Mouse (Mus musculus): ENCODE measurements around the gene Ncam1.
A peak's percentile ranks its signal among the peaks of the same experiment; 100 is the strongest.

Gene Ncam1

DNA sequence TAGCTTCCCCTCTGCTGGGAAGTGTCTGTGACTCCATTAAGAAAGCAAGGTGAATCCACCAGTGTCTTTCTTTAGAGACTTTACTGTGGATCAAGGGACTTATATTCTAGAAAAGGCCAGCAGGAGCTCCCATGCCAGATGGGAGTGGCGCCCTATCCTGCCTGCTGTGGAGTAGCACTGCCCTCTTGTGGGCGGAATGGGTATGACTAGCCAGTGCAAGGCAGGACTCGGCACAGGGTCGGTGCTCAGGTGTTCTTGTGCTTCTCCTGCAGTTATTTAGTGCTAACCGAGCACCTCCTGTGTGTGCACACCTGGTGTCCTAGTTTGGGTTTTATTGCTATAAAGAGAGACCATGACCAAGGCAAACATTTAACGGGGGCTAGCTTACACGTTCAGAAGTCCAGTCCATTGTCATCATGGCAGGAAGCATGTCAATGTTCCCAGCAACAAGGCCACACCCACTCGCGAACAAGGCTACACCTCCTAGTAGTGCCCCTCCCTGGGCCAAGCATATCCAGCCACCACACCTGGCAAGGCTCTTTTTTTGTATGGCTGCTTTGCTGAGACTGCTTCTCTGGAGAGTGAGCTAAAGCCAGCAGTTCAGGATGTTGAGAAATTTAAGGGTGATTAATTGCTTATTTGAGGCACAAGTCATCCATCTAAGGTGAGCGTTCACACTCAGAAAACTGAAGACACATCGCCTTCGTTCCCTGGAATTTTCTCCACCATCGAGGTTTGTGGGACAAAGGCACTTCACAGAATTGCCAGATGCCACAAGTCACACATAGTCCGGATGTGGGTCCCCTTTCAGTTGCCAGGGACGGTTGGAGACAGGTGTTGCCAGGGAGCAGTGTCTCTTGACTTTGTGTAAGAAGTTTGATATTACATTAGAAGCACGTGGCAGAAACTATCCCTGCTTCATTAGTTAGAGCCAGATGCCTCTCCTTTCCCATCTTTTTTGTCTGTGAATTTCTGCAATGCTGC, 309.5 kb downstream of the Ncam1 start:
- peak; percentile 93 for DNase-seq

DNA sequence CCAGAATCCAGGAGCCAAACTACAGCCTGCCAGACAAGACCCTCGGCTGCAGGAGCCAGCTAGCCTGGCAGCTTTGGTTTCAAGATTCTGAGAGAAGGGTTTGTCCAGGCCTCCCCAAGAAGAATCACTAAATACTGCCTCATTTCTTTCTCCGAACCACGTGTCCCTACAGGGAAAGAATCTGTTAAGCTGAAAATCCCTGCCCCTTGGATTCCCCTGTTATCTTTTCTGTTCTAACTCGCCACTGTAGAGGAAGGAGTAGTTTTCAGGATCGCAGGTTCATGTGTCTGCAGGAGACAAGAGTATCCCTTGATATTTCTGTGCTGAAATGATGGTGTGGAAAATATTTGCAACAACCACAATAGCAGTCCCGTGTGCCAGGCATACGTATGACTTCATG, 310.5 kb downstream of the Ncam1 start:
- DNase-seq = no peak

DNA sequence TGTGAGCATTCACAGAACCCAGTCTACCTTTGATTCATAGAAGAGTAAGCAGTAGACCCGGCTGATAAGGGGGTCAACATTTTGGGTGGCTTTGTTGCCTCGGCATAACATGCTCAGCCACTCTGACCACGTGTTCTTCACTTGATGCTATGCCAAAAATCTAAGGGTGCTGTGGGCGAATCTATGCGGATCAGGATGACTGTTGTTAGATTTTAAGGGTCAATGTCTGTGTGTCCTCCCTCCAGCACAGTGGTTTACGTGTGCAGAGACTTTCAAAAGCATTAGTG, 311.1 kb downstream of the Ncam1 start:
- DNase-seq = no peak

DNA sequence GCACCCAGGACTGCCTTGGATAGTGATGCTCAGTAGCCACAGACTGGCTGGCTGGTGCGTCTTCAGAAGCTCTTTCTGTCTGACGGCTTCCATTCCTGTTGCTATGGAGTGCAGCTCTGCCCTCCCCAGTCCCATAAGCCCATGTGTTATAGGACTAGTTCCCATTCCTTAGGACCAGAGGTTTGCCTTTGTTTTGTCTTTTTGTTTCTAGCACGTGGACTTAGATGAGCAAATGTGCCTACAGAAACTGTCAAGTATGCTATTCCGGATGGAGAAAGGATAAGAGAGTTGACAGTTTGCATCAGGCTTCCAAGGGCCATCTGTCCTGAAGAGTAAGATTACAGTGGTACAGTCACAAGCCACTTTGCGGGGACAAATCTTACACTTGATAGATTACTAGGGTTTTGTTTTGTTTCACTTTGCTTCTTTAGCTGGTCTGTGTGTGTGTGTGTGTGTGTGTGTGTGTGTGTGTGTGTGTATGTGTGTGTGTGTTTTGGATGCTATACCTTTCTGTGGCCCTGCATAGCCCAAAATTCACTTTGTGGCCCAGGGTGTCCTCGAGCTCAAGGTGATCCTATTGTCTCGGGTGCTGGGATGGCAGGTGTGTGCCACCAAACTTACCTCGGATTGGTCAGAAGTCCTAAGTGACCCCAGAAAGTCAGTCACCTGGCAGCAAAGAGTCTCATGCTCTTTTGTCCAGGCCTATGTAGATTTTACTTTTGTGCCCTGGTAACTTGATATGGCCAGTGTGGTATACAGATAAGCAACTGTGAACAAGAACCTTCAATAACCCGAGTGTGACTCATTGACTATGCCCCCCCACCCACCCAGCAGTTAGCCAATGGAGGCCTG, 311.7 kb downstream of the Ncam1 start:
- no peak for DNase-seq

DNA sequence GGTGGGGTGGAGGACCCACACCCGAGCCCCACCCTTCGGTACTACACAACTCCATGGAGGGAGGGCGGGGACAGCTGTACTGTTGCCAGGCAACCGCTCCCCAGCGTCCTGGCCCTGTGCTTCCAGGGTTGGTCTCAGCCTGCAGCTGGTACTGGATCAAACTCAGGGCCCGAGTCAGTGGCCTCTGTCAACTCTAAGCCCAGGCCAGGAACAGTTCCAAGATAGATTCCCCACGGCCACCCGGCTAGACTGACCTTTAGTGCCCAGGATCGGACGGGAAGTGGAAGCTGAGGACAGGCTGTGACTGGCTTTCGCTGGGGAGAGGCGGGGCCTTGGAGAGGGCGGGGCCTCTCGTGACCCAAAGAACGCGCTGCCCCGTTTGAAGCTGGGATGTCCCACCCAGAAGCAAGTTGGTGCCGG, 312.8 kb downstream of the Ncam1 start, which contains the start of gene Ttc12:
Gene Ttc12, minus strand, starts transcription at position 334 of the 420 bp plus-strand sequence.
- peak; percentile 82 for DNase-seq

DNA sequence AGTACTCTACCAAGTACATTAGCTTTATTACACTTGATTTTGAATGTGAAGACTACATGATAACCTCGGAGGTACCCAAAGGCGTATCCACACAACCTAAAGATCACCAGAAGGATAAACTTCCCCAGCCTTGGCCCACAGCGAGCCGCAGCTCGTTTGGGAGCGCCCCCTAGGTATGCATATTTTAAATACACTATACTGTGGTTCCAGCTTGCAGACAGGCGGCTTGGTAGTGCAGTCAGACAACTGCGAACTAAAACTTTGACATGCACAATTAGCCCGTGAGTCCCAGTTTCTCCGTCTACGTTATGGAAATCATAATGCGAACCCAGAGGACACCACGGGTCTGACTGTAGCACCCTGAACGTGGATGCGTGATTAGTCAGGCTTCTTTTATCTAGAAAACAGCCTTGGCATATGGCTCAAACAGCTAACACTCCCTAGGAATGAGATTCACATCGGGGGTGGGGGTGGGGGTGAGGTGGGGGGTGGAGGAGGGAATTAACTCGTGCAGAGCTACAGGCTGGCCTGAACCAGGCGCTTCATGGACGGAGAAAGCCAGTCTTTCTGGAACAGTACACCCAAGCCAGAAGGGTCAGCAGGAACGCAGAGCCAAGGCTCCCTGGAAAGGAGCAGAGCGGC, 313.4 kb downstream of the Ncam1 start:
- peak; percentile 56 for DNase-seq

DNA sequence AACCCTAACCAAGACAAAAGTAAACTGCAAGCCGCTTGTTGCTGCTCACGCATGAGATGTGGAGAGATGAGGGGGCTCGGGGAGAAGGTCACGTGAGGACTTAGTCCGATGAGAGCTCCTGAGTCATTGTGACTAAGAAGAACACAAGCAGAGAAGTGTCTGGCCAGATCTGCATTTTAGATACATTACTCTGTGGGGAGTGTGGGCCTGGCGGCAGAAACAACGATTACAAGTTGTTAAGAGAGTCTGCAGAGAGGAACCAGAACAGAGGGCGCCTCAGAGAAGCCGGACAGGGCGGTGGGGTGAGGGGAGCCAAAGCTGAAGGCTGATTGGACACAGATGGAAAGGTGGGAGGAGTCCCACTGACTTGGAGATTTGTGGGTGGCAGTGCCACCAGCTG, 315.4 kb downstream of the Ncam1 start:
- DNase-seq = peak; percentile 39

DNA sequence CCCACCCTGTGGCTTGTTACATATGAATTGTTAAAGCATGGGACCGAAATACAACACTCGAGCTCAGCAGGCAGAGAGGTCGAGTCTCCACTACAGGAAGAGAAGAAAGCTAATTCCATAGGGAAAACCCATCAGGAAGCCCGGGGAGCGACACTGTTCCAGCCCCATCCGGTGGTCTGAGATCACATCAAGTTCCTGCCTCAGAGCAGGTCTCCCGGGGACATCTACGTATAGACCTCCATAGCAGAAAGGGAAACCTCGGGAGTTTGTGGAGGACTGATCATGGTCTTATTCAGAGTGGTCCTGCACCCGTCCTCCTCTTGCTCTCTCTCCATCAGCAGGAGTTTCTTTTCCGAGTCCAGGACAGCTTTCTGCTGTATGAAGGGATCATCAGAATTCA, 326.6 kb downstream of the Ncam1 start:
- no peak for DNase-seq

DNA sequence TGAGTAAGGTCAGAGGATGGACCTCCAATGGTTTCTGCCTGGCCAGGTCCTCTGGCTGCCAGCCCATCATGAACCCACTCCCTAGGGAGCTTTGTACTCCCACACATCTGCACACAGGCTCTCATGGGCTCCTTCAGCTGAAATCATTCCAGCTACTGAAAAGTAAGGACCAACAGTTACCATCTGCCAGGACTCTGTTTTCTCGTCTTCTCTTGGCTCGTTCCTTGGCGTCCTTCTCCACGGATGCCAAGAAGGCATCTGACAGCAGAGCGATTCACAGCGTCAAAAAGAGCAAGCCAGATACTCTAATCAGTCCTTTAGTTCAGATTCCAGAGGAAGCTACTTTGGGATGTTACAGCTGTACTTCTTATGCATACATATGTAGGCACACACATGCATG, 327.8 kb downstream of the Ncam1 start:
- DNase-seq = no peak

DNA sequence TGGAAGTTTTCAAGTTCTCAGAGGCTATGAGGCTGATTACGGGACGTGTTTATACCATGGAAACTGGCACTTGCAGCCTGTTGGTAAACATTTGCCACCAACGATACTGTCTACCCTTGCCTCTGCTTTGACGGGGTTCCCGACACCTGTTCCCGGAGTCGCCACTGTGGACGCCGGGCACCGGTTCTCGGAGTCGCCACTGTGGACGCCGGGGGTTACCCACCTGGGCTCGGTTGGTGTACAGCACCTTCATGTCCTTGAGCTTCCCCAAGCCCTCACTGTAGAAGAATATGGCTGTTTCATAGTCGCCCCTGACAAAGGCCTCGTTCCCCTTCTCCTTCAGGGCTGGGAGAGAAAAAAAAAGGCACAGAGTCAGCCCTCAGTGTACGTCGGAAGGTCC, 328.7 kb downstream of the Ncam1 start:
- DNase-seq = no peak

DNA sequence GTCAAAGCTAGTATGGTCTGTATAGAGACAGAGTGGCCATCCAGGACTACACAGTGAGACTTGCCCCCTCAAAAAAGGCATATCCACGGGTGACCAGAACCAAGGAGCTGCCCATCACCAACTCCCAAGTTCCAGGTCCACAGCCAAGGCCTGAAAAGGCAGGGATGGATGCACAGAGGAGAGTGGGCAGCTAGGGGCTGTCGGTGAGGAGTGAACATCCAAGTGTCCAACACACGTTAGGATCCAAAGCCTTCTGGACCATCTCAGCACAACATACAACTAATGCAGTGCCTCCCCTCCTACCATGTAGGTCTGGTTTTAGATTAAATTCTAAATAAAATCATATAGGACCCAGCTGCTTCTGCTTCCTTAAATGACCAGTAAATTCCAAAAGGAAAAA, 342.6 kb downstream of the Ncam1 start:
- no peak for DNase-seq

DNA sequence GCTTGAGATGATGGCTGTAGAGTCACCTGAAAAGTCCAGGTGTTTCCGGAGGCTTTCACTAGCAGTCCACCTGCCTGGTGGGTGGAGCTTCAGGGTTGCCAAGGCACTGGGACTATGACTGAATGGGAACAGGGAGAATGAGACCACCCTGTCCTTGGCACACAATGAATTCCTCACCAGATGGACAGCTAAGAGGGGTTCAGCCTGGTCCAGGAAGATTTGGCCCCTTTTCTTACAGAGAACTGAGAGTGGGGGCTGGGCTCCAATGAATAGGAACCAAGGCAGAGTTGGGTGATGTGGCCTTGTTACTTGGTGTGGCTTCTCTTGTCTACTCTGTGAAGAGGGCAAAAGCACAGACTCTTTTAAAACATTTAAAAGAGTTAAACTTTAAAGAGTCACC, 346.3 kb downstream of the Ncam1 start:
- no peak for DNase-seq
